Mouse (Mus musculus): Measurements from ENCODE around the gene Rap2c.

Rap2c gene

GRCm38 (mm10) chrX:50968157-50968932 is 49.5 kb downstream of the Rap2c start:
- DNase-seq (ENCODE audit: low spot score) = no peak

DNA sequence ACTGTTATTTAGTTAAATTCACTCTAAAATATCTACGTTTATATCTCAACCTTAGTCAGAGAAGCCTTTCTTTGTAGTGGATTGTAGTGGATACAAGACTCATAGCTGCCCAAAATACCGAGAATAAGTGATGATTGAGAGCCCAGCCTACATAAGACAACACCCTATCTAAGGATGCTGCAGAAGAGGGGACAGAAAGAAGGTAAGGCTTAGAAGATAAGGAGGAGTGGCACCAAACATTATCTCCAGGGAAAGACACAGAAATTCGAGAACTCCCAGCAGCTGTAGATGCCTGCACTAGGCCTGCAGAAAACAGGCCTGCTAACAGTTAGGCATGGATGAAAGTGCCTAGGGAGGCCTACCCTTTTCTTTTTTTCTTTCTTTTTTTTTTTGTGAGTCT is 52.7 kb downstream of the Rap2c start:
- no peak for DNase-seq (ENCODE audit: low spot score)

- no peak for DNase-seq (ENCODE audit: low spot score)
Measured at GRCm38 (mm10) chrX:50962955-50963354, 54.9 kb downstream of the Rap2c start.

Measured in MN1 (cell line).